8 mouse cellular contexts compared by ENCODE assay signal in the genomic region with DNA sequence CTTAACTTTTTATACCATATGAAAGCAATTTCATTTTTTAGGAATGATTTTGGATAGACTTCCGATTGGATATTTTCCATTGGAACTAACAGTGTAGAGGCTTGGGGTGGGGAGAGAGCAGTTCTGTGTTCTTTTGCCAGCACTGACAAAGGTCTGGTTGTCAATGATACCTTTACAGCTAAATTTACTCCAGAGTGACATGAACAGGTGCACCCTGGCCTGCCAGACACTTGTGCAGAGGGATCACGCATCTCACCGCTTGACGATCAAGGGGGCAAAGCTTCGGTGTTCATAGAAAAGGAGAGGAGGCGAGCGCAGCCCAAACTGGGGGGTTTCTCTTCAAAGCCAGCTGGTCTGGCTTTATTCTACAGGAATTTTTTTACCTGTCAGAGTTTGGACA. TPM values are rescaled to one million over a fixed set of nuclear protein-coding genes. Genes with fewer than 3 reads are reported as not detected.
DNase-seq lines count a peak whose midpoint lies in the region; ATAC-seq and TF ChIP-seq lines count a peak whose summit lies in the region.

Mef2c (plus strand) TSS at position 116 of the 400 bp plus-strand sequence.

- H3K9me3 ChIP-seq in neural tube, embryonic 11.5 days (ENCODE audit: control insufficient read depth, low read length) = no peaks in the 10 kb centered on the region
- no peaks in the 10 kb centered on the region for H3K9me3 ChIP-seq in hindbrain, postnatal 0 days (ENCODE audit: low read length)
- H3K9me3 ChIP-seq in megakaryocyte, embryonic 14.5 days = no peaks in the 10 kb centered on the region

- no peak for TF ChIP-seq CTCF in hindbrain, postnatal 0 days (IDR thresholded peaks at IDR 0.05; ENCODE audit: low read depth)

- no peaks in the 10 kb centered on the region for H3K36me3 ChIP-seq in neural tube, embryonic 11.5 days (ENCODE audit: control insufficient read depth, insufficient read depth, low read length)
- no peaks in the 10 kb centered on the region for H3K36me3 ChIP-seq in hindbrain, postnatal 0 days (ENCODE audit: insufficient read depth, low read length)
- H3K36me3 ChIP-seq in megakaryocyte, embryonic 14.5 days (replicated peaks; ENCODE audit: low read length) = no peaks in the 10 kb centered on the region

- WGBS in neural tube, embryonic 11.5 days = 85% methylated on average over 7 of the region's 7 CpGs
- WGBS in hindbrain, postnatal 0 days = 82% methylated on average over 7 of the region's 7 CpGs

- H3K4me1 ChIP-seq in neural tube, embryonic 11.5 days (ENCODE audit: control insufficient read depth, insufficient read depth, low read length) = no peaks in the 10 kb centered on the region
- H3K4me1 ChIP-seq in hindbrain, postnatal 0 days (ENCODE audit: insufficient read depth, low read length) = no peaks in the 10 kb centered on the region
- peaks cover 11% of the 10 kb centered on the region; the same call in 1 of the 2 replicates for H3K4me1 ChIP-seq in megakaryocyte, embryonic 14.5 days

- no peak for ATAC-seq in neural tube, embryonic 11.5 days (ENCODE audit: insufficient read depth, low FRiP score, low TSS enrichment)
- ATAC-seq in hindbrain, postnatal 0 days = no peak

- H3K4me2 ChIP-seq in neural tube, embryonic 11.5 days (ENCODE audit: low read depth) = no peak within 1 kb of the TSS
- no peak within 1 kb of the TSS for H3K4me2 ChIP-seq in hindbrain, postnatal 0 days (ENCODE audit: low read depth, low read length)

- H3K9ac ChIP-seq in neural tube, embryonic 11.5 days (ENCODE audit: low read length) = no peak within 1 kb of the TSS
- no peak within 1 kb of the TSS for H3K9ac ChIP-seq in hindbrain, postnatal 0 days (replicated peaks; ENCODE audit: low read length)

- H3K27ac ChIP-seq in neural tube, embryonic 11.5 days (ENCODE audit: low read depth, low read length) = no peak within 1 kb of the TSS
- no peak within 1 kb of the TSS for H3K27ac ChIP-seq in hindbrain, postnatal 0 days

- no peak within 1 kb of the TSS for H3K4me3 ChIP-seq in neural tube, embryonic 11.5 days (ENCODE audit: low read depth, low read length)
- H3K4me3 ChIP-seq in hindbrain, postnatal 0 days (ENCODE audit: low read length) = no peak within 1 kb of the TSS
- no peak within 1 kb of the TSS for H3K4me3 ChIP-seq in megakaryocyte, embryonic 14.5 days (replicated peaks)

- H3K27me3 ChIP-seq in neural tube, embryonic 11.5 days (ENCODE audit: control insufficient read depth, insufficient read depth, low read length) = no peaks in the 10 kb centered on the region
- H3K27me3 ChIP-seq in hindbrain, postnatal 0 days (ENCODE audit: insufficient read depth, low read length) = no peaks in the 10 kb centered on the region
- H3K27me3 ChIP-seq in megakaryocyte, embryonic 14.5 days (replicated peaks) = no peaks in the 10 kb centered on the region

- intact Hi-C loops in gastrocnemius, postnatal 14 days (cut with DNase I; ENCODE audit: low total_unique reads) = no loop called here

- no peak for DNase-seq in neural tube, embryonic 11.5 days (ENCODE audit: low spot score)
- no peak for DNase-seq in neural tube, embryonic 10.5 days (ENCODE audit: extremely low spot score, low spot score)
- peak; percentile 74 for DNase-seq in gastrocnemius, postnatal 14 days
- no peak for DNase-seq in hindbrain, postnatal 0 days (ENCODE audit: low spot score)
- DNase-seq in right cerebral cortex, postnatal 4 days = no peak
- no peak for DNase-seq in spleen, postnatal 10 days (ENCODE audit: low spot score in 2 of 2)
- no peak for DNase-seq in ovary, adult 18-20 months (ENCODE audit: low spot score)

RNA-seq across cellular contexts. Expression of gene Mef2c, which starts in this region (rescaled TPM):
- 34.4 and 39.3 TPM in 2 replicates for polyA plus RNA-seq in neural tube, embryonic 11.5 days (2014; fragmentation: Nextera tagmentation; extraction: Ambion mirVana)
- 100 to 1,000 TPM; 258 to 347 TPM for total RNA-seq in gastrocnemius, postnatal 14 days (2021)
- total RNA-seq in hindbrain, postnatal 0 days (2014; rRNA removed) = 23.6 and 27.2 TPM in 2 replicates
- polyA plus RNA-seq in hindbrain, postnatal 0 days (2015; fragmentation: Nextera tagmentation; extraction: Ambion mirVana) = 45.7 and 46.2 TPM in 2 replicates
- 27.1 and 31.6 TPM in 2 replicates for polyA plus RNA-seq in megakaryocyte, embryonic 14.5 days (2012; ENCODE audit: insufficient read depth, low replicate concordance)
